Mouse (Mus musculus) CH12.LX (cell line): ENCODE results near the gene Ccpg1.

ENCODE experiments used
- CTCF ChIP-seq, 2 experiments: IDR thresholded peaks in 1 of 2; conservative IDR thresholded peaks in 1 of 2; 2 replicates each; pipeline ENCODE4 v1.5.1; 2011 to 2012; ENCODE audit warnings: low read depth in 2 of 2, low read length in 2 of 2, improper control_type of control experiment in 1 of 2, inconsistent platforms in 1 of 2, mild to moderate bottlenecking in 1 of 2, moderate library complexity in 1 of 2
- E2F4 ChIP-seq: IDR thresholded peaks from 2 replicates; pipeline ENCODE4 v1.6.1; 2011; ENCODE audit warnings: low read depth, low read length, improper control_type of control experiment; ENCODE audit not compliant: insufficient replicate concordance
- EP300 ChIP-seq: IDR thresholded peaks from 2 replicates; pipeline ENCODE4 v1.6.1; 2011; ENCODE audit warnings: low read length, improper control_type of control experiment
- MAFK ChIP-seq: IDR thresholded peaks from 2 replicates; pipeline ENCODE4 v1.6.1; 2011; ENCODE audit warnings: low read length, improper control_type of control experiment; ENCODE audit not compliant: insufficient replicate concordance
- MAZ ChIP-seq: IDR thresholded peaks from 2 replicates; pipeline ENCODE4 v1.6.1; 2012; ENCODE audit warnings: low read depth, mild to moderate bottlenecking, inconsistent platforms, low read length, improper control_type of control experiment, moderate library complexity
- POLR2A ChIP-seq: IDR thresholded peaks from 2 replicates; pipeline ENCODE4 v1.6.1; 2011; ENCODE audit warnings: low read depth, mild to moderate bottlenecking, improper control_type of control experiment, low read length
- POLR2AphosphoS2 ChIP-seq: IDR thresholded peaks from 2 replicates; pipeline ENCODE4 v1.6.1; 2011; ENCODE audit warnings: low read depth, low read length, improper control_type of control experiment
- ZC3H11A ChIP-seq: IDR thresholded peaks from 2 replicates; pipeline ENCODE4 v1.6.1; 2012; ENCODE audit warnings: low read depth, mild to moderate bottlenecking, inconsistent platforms, low read length, improper control_type of control experiment

GRCm38 (mm10) chr9:73012629-73013028, 27.4 kb downstream of the Ccpg1 start:
- peak in 1 of 2 experiments; percentile 29; a peak in 2 of 4 replicates for TF ChIP-seq CTCF (conservative IDR thresholded peaks at IDR 0.05 in 1 of 2, IDR thresholded peaks at IDR 0.05 in 1 of 2; ENCODE audit: low read depth in 2 of 2, low read length in 2 of 2)
- no peak for TF ChIP-seq MAZ
- TF ChIP-seq POLR2AphosphoS2, result no peak
- no peak for TF ChIP-seq EP300
- no peak for TF ChIP-seq MAFK
- no peak for TF ChIP-seq ZC3H11A
- no peak for TF ChIP-seq POLR2A
- no peak for TF ChIP-seq E2F4
